In genomic region chr5:105491389-105491788, GRCm38 (mm10) we compare ENCODE assay signal across 8 mouse cellular contexts. TPM values are rescaled to one million over a fixed set of nuclear protein-coding genes. Genes with fewer than 3 reads are reported as not detected.
A peak's percentile ranks its signal among the peaks of the same experiment; 100 is the strongest.
DNase-seq lines count a peak whose midpoint lies in the region; ATAC-seq and TF ChIP-seq lines count a peak whose summit lies in the region.

No protein-coding gene starts in this region.

- in situ Hi-C loops in ES-E14 (cut with MboI; ENCODE audit: low sequenced_read_pairs in 2 of 2, unreplicated experiment in 2 of 2) = no loop called here

- 0 out of 2 replicates have a peak, but pooled peaks have one; percentile 42 for ATAC-seq in forebrain, embryonic 12.5 days (ENCODE audit: low FRiP score)
- peak; percentile 51 for ATAC-seq in megakaryocyte progenitor cell, adult 5-6 weeks (replicated peaks; ENCODE audit: poor library complexity)

- H3K4me1 ChIP-seq in kidney, adult 2 months (ENCODE audit: control insufficient read depth, insufficient read depth, low read length) = peaks cover 6% of the 10 kb centered on the region; the same call in 1 of the 2 replicates
- H3K4me1 ChIP-seq in ES-E14 (ENCODE audit: control insufficient read depth in 2 of 2, insufficient read depth in 2 of 2, low read length in 2 of 2, poor library complexity in 1 of 2) = peaks cover 4 to 6% of the 10 kb centered on the region in 2 experiments; a peak in 3 of 4 replicates
- H3K4me1 ChIP-seq in forebrain, embryonic 12.5 days = peaks cover 47% of the 10 kb centered on the region

- H3K27me3 ChIP-seq in kidney, adult 2 months (replicated peaks; ENCODE audit: control insufficient read depth, insufficient read depth, low read length) = no peaks in the 10 kb centered on the region
- peaks cover 35% of the 10 kb centered on the region for H3K27me3 ChIP-seq in forebrain, embryonic 12.5 days

- no peak overlapping the region for H3K27ac ChIP-seq in kidney, adult 2 months (ENCODE audit: insufficient read depth, low read depth, low read length)
- no peak overlapping the region for H3K27ac ChIP-seq in ES-E14 (ENCODE audit: insufficient read depth, low read depth, low read length, poor library complexity, severe bottlenecking)
- H3K27ac ChIP-seq in forebrain, embryonic 12.5 days = no peak overlapping the region

- no peak for TF ChIP-seq POLR2A in kidney, adult 2 months (IDR thresholded peaks at IDR 0.05; ENCODE audit: low read depth, low read length)

- 73% methylated on average over 4 of the region's 4 CpGs for WGBS in kidney, adult 2 months
- WGBS in forebrain, embryonic 12.5 days = 67% methylated on average over 4 of the region's 4 CpGs

- no peaks in the 10 kb centered on the region for H3K9me3 ChIP-seq in ES-E14 (ENCODE audit: control insufficient read depth, insufficient read depth, low read depth, low read length)
- no peaks in the 10 kb centered on the region for H3K9me3 ChIP-seq in forebrain, embryonic 12.5 days

- 0 out of 2 replicates have a peak, but pooled peaks have one; percentile 17 for TF ChIP-seq CTCF in kidney, adult 2 months (conservative IDR thresholded peaks at IDR 0.05; ENCODE audit: insufficient read depth, insufficient read length, low read depth, low read length)

- H3K36me3 ChIP-seq in kidney, adult 2 months (ENCODE audit: control insufficient read depth, insufficient read depth, low read length) = no peaks in the 10 kb centered on the region
- H3K36me3 ChIP-seq in ES-E14 (ENCODE audit: control insufficient read depth, insufficient read depth, low read length, poor library complexity, severe bottlenecking) = no peaks in the 10 kb centered on the region
- H3K36me3 ChIP-seq in forebrain, embryonic 12.5 days (replicated peaks) = no peaks in the 10 kb centered on the region; the same call in 1 of the 2 replicates

- no peak overlapping the region for H3K4me2 ChIP-seq in forebrain, embryonic 12.5 days

- no peak overlapping the region for H3K4me3 ChIP-seq in kidney, adult 2 months (ENCODE audit: insufficient read depth, low read depth, low read length)
- H3K4me3 ChIP-seq in ES-E14 (ENCODE audit: insufficient read depth in 1 of 2, low read depth in 1 of 2, low read length in 2 of 2, poor library complexity in 1 of 2, severe bottlenecking in 1 of 2) = no peak overlapping the region
- no peak overlapping the region for H3K4me3 ChIP-seq in forebrain, embryonic 12.5 days (replicated peaks)

- DNase-seq in kidney, adult 2 months = no peak
- DNase-seq in kidney, postnatal 25 days = no peak
- DNase-seq in ES-E14 (ENCODE audit: low read depth, low spot score) = no peak
- DNase-seq in urinary bladder, adult 18-20 months (ENCODE audit: low spot score in 2 of 2) = no peak
- no peak for DNase-seq in layer of hippocampus, postnatal 36 days
- DNase-seq in gastrocnemius, postnatal 25 days = no peak

- H3K9ac ChIP-seq in ES-E14 (ENCODE audit: insufficient read depth, low read depth, low read length, poor library complexity, severe bottlenecking) = no peak overlapping the region
- no peak overlapping the region for H3K9ac ChIP-seq in forebrain, embryonic 12.5 days

TF ChIP-seq in ES-E14, 5 proteins besides CTCF, POLR2A, EP300 and RAD21:
- no peak for TF ChIP-seq CHD2 (IDR thresholded peaks at IDR 0.05; ENCODE audit: low read depth, low read length)
- TF ChIP-seq ZC3H11A (IDR thresholded peaks at IDR 0.05; ENCODE audit: borderline replicate concordance, low read depth, low read length) = peak; percentile 50
- no peak for TF ChIP-seq MAFK (IDR thresholded peaks at IDR 0.05; ENCODE audit: insufficient read depth, low read depth, low read length)

RNA-seq across cellular contexts. Expression of gene Lrrc8c, which starts 27.8 kb away (rescaled TPM):
- 13.0 and 13.6 TPM in 2 replicates for polyA plus RNA-seq in kidney, adult 2 months (2012; rRNA removed)
- 8.4 and 9.4 TPM in 2 replicates for total RNA-seq in ES-E14 (2012; rRNA removed)
- 10.9 and 13.1 TPM in 2 replicates for polyA plus RNA-seq in forebrain, embryonic 12.5 days (2016; fragmentation: Nextera tagmentation; extraction: Ambion mirVana)
- 27.6 and 35.9 TPM in 2 replicates for total RNA-seq in megakaryocyte progenitor cell, adult 5-6 weeks (2015)
- 5.5 and 7.4 TPM in 2 replicates for total RNA-seq in megakaryocyte progenitor cell, adult 5-6 weeks (2017)
- 10 to 100 TPM; 28.9 to 32.6 TPM for total RNA-seq in layer of hippocampus, postnatal 36 days (2021)
- total RNA-seq in gastrocnemius, postnatal 25 days (2021) = 1 to 10 TPM; 7.9 to 8.4 TPM
